Mouse (Mus musculus) kidney, embryonic 16.5 days (tissue): Measurements from ENCODE around the gene Six5. TPM values are rescaled to one million over a fixed set of nuclear protein-coding genes. Genes with fewer than 3 reads are reported as not detected.

Source experiments
- microRNA-seq: library from miRNA; unstranded; fragments of <30 nt; microRNA quantifications from one replicate; pipeline ENCODE4, GENCODE M21; 2016
- polyA plus RNA-seq: library from polyadenylated mRNA; unstranded; fragments of >200 nt; fragmentation: Nextera tagmentation; extraction: Ambion mirVana; gene quantifications from 2 replicates; pipeline ENCODE4 v1.2.1, GENCODE M21; 2015

Six5 gene
- polyA plus RNA-seq, 1 experiment from 2014 or later = 9.5 TPM

Small RNA genes within 50 kb of the gene (microRNA-seq; reads per million reads assigned to microRNA genes)
- gene Mir3100 = 0.47 reads per million

Other genes with a start within 250 kb of the Six5 start
- 1.8 TPM in 2 replicates for gene Pglyrp1, start 223.3 kb upstream of the Six5 start, polyA plus RNA-seq
- 30.8 and 31.7 TPM in 2 replicates for gene Ccdc61, start 184.2 kb upstream of the Six5 start, polyA plus RNA-seq
- 0.67 and 0.77 TPM in 2 replicates for gene Nova2, start 168.7 kb upstream of the Six5 start, polyA plus RNA-seq
- gene Nanos2, start 107.2 kb upstream of the Six5 start, polyA plus RNA-seq = not detected in 2 replicates
- gene Mypop, start 103.3 kb upstream of the Six5 start, polyA plus RNA-seq = 3.3 and 4.0 TPM in 2 replicates
- gene Irf2bp1, start 90.5 kb upstream of the Six5 start, polyA plus RNA-seq = 21.4 and 23.5 TPM in 2 replicates
- 0.35 and 0.75 TPM in 2 replicates for gene Foxa3, start 71.1 kb upstream of the Six5 start, polyA plus RNA-seq
- gene Sympk, start 70.2 kb upstream of the Six5 start, polyA plus RNA-seq = 34.0 and 35.6 TPM in 2 replicates
- gene Rsph6a, start 39.9 kb upstream of the Six5 start, polyA plus RNA-seq = not detected in 2 replicates
- gene Dmwd, start 18.4 kb upstream of the Six5 start, polyA plus RNA-seq = 15.5 and 16.8 TPM in 2 replicates
- 17.2 and 27.5 TPM in 2 replicates for gene Dmpk, start 10.7 kb upstream of the Six5 start, polyA plus RNA-seq
- 3.2 and 4.3 TPM in 2 replicates for gene Gm4969, start 23.8 kb downstream of the Six5 start, polyA plus RNA-seq
- gene Fbxo46, start 25.3 kb downstream of the Six5 start, polyA plus RNA-seq = 18.4 and 20.3 TPM in 2 replicates
- gene Qpctl, start 54.7 kb downstream of the Six5 start, polyA plus RNA-seq = 15.1 and 16.1 TPM in 2 replicates
- gene Snrpd2, start 55.1 kb downstream of the Six5 start, polyA plus RNA-seq = 137 and 141 TPM in 2 replicates
- 0.37 and 0.60 TPM in 2 replicates for gene Gipr, start 71.5 kb downstream of the Six5 start, polyA plus RNA-seq
- gene Eml2, start 81.8 kb downstream of the Six5 start, polyA plus RNA-seq = 12.0 and 14.5 TPM in 2 replicates
- 4.0 and 4.3 TPM in 2 replicates for gene Gpr4, start 117.9 kb downstream of the Six5 start, polyA plus RNA-seq
- 42.9 and 44.6 TPM in 2 replicates for gene Opa3, start 133.7 kb downstream of the Six5 start, polyA plus RNA-seq
- gene Vasp, start 177.2 kb downstream of the Six5 start, polyA plus RNA-seq = 81.0 and 86.9 TPM in 2 replicates
- 0.22 TPM in 1 of 2 replicates, not detected in the other for gene Ppm1n, start 185.5 kb downstream of the Six5 start, polyA plus RNA-seq
- 8.0 and 9.4 TPM in 2 replicates for gene Rtn2, start 188.0 kb downstream of the Six5 start, polyA plus RNA-seq
- 0.17 and 0.22 TPM in 2 replicates for gene Fosb, start 215.5 kb downstream of the Six5 start, polyA plus RNA-seq